Mouse (Mus musculus) bone marrow, adult 2 months (tissue): Measurements from ENCODE around the gene Lama2. TPM values are rescaled to one million over a fixed set of nuclear protein-coding genes. Genes with fewer than 3 reads are reported as not detected.

Experiments
- H3K27ac ChIP-seq: fragments of 200-500 bp; 2 replicates; pipeline ENCODE4 v1.5.1; 2012; ENCODE audit warnings: low read depth, mild to moderate bottlenecking, control low read depth, inconsistent platforms, low read length; ENCODE audit not compliant: control insufficient read depth, poor library complexity, insufficient read depth
- H3K4me1 ChIP-seq: fragments of 200-500 bp; 2 replicates; pipeline ENCODE4 v1.6.1; 2011; ENCODE audit warnings: low read length; ENCODE audit not compliant: control insufficient read depth, insufficient read depth
- H3K4me3 ChIP-seq: fragments of 200-500 bp; replicated peaks from 2 replicates; pipeline ENCODE3; 2011; ENCODE audit warnings: mild to moderate bottlenecking, low read depth, low read length, control low read depth; ENCODE audit not compliant: control insufficient read depth
- CTCF ChIP-seq: fragments of 200-500 bp; IDR thresholded peaks from 2 replicates; pipeline ENCODE4 v1.5.1; 2011; ENCODE audit warnings: low read length, control low read depth; ENCODE audit not compliant: control insufficient read depth, insufficient read depth
- POLR2A ChIP-seq: fragments of 200-500 bp; IDR thresholded peaks from 2 replicates; pipeline ENCODE4 v1.6.1; 2011; ENCODE audit warnings: low read depth, mild to moderate bottlenecking, control low read depth, low read length, borderline replicate concordance; ENCODE audit not compliant: control insufficient read depth
- WGBS: fragments of 180-500 bp; shearing (Covaris S2); methylation state at CpG from one replicate; pipeline ENCODE4 v1.1.7; 2018; 5-methylcytosine and 5-hydroxymethylcytosine counted together
- polyA plus RNA-seq: library from polyadenylated mRNA; stranded (reverse); fragments of >200 nt; gene quantifications from 2 replicates; pipeline ENCODE4 v1.2.4, GENCODE M21; 2011; ENCODE audit warnings: low replicate concordance; ENCODE audit not compliant: missing spikeins, insufficient read depth, insufficient read length

The Lama2 gene
- polyA plus RNA-seq, 1 experiment, result 0.62 TPM

DNA sequence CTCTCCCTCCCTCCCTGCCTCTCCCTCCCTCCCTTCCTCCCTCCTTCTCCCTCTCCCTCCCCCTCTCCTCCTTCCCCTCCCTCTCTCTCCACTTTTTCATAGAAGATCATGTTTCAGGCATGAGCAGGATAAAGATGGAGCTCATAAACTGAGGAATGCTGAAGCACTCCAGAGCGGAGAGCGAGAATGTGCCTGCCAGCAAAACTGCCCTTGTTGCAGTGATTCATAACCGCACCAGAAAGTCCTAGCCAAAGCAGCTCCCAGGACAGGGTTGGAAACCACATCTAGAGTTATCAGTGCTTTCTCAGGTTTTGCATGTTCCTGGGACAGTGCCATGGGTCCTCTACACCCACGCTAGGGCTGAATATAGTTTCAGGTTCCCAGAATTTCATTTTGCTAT lies 555.9 kb downstream of the Lama2 start:
- H3K4me3 ChIP-seq, result no peak overlapping the region
- 71% methylated on average over 4 of the region's 4 CpGs for WGBS
- no peak overlapping the region for H3K27ac ChIP-seq
- no peak for TF ChIP-seq CTCF
- TF ChIP-seq POLR2A, result no peak
- no peaks in the 10 kb centered on the region for H3K4me1 ChIP-seq

DNA sequence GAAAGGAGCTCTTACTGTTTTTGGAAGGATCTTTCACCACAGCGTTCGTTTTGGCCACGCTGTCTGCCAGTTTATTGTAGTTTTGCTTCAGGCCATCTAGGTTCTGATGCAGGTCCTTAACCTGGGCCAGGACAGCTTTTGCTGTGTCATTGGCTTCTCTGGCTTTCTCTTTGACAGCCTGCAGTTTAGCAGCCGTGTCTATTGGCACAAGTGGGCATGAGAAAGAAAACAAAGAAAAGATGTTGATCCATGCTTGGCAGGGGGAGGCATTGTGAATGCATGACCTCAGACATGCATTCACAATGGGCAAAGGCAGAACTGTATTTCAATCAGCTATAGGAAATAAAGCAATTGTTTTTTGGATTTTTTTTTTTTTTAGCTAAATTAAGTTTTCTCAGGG lies 565.1 kb downstream of the Lama2 start:
- no peak overlapping the region for H3K4me3 ChIP-seq
- H3K27ac ChIP-seq, result no peak overlapping the region
- TF ChIP-seq POLR2A (no peak), CTCF (no peak)
- 74% methylated on average over 4 of the region's 4 CpGs for WGBS
- H3K4me1 ChIP-seq, result no peaks in the 10 kb centered on the region

GRCm38 (mm10) chr10:27047196-27047595 lies 572.4 kb downstream of the Lama2 start:
- no peak for TF ChIP-seq POLR2A
- no peaks in the 10 kb centered on the region for H3K4me1 ChIP-seq
- 67% methylated on average over 2 of the region's 2 CpGs for WGBS
- H3K4me3 ChIP-seq, result no peak overlapping the region
- H3K27ac ChIP-seq, result no peak overlapping the region

DNA sequence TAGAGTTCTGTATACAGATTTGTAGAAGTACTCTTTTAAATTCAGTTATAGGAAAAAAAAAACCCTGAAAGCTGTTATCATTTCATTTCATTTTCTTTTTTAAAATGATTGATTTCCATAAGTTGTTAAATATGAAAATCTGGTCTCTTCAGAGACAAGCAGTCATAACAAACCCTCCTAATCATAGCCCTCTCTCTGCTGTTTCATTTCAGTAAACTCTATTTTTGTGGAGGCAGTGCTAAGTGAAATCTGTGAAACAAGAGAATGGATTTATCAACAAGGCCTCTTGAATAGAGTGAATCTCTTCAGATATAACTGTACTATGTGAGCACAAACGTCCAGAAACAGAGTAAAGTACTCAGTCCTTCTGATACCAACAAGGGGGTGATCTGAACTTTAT lies 577.7 kb downstream of the Lama2 start:
- H3K4me3 ChIP-seq, result no peak overlapping the region
- WGBS, result 38% methylated on average over 1 of the region's 1 CpGs
- no peak overlapping the region for H3K27ac ChIP-seq
- H3K4me1 ChIP-seq, result no peaks in the 10 kb centered on the region
- TF ChIP-seq POLR2A, result no peak
- TF ChIP-seq CTCF, result no peak

- no peak overlapping the region for H3K4me3 ChIP-seq
- H3K4me1 ChIP-seq, result no peaks in the 10 kb centered on the region
- no peak overlapping the region for H3K27ac ChIP-seq
- 73% methylated on average over 1 of the region's 1 CpGs for WGBS
- TF ChIP-seq CTCF (no peak), POLR2A (no peak)
Measured at GRCm38 (mm10) chr10:27022707-27023106, 596.9 kb downstream of the Lama2 start.

GRCm38 (mm10) chr10:27012804-27013365 lies 606.7 kb downstream of the Lama2 start:
- Histone ChIP-seq H3K4me1 (no peaks in the 10 kb centered on the region), H3K4me3 (no peak overlapping the region), H3K27ac (no peak overlapping the region)
- TF ChIP-seq CTCF (no peak), POLR2A (no peak)

DNA sequence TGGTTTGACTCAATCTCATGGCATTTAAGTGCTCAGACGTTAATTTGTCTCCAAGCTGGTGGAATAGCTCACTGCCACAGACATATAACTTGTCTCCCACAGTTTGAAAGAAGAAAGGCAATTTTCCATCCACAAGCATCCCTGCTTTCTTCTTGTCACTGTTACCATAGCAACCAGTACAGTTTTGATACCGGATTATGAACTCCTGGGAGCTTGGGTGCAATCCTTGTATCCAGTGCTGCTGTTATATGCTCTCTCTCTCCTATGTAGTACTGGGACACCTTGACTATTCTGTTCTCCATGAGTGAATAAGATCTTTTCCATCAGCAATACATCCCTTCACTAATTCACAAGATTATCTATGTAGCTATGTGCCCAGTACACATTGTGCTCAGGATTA lies 612.2 kb downstream of the Lama2 start:
- WGBS, result 78% methylated on average over 2 of the region's 2 CpGs
- no peak for TF ChIP-seq CTCF
- no peak for TF ChIP-seq POLR2A
- Histone ChIP-seq H3K4me3 (no peak overlapping the region), H3K4me1 (no peaks in the 10 kb centered on the region), H3K27ac (no peak overlapping the region)

- TF ChIP-seq CTCF (no peak), POLR2A (no peak)
- WGBS, result 70% methylated on average over 2 of the region's 2 CpGs
- Histone ChIP-seq H3K4me3 (no peak overlapping the region), H3K27ac (no peak overlapping the region), H3K4me1 (no peaks in the 10 kb centered on the region)
Measured at GRCm38 (mm10) chr10:27005716-27006115, 613.8 kb downstream of the Lama2 start.

DNA sequence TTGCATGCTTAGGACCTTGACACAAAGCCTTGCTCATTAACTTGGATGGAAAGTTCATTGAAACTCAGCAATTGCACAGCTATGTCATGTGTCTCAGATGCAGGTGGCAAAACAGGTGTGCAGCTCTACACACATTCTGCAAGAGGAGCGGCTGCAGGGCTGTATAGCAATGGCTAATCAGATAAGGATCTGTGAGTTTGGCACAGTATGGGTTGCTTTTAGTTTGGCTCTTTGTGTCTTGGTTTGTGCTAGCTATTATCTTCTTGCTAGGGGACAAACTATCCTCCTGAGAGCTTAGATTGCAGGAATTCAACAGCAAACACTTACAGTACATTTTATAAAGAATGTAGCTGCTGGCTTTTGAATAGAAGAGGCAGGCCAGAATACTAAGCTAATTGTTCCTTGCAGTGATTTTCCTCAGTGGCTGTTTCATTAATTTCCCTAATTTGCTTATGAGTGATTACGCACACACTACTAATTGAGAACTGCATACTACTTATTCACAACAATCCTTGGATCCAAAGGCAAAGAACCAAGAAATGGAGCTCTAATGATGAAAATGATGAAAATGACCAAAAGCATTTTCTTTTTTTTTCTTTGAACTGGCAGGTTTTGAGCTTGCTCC lies 617.9 kb downstream of the Lama2 start:
- TF ChIP-seq CTCF (no peak), POLR2A (no peak)
- H3K27ac ChIP-seq, result no peak overlapping the region
- H3K4me1 ChIP-seq, result no peaks in the 10 kb centered on the region
- 90% methylated on average over 2 of the region's 2 CpGs for WGBS
- no peak overlapping the region for H3K4me3 ChIP-seq
